Mouse (Mus musculus) B cell, adult 62 days (primary cell): ENCODE data around the gene Cd300ld3. TPM values are rescaled to one million over a fixed set of nuclear protein-coding genes. Genes with fewer than 3 reads are reported as not detected.

Experiments
- total RNA-seq: library from RNA; stranded (reverse); gene quantifications from 4 replicates; pipeline ENCODE4 v1.2.4, GENCODE M21; 2023

The Cd300ld3 gene
- total RNA-seq: 1.2 TPM in 1 of 4 replicates, not detected in the others

DNA sequence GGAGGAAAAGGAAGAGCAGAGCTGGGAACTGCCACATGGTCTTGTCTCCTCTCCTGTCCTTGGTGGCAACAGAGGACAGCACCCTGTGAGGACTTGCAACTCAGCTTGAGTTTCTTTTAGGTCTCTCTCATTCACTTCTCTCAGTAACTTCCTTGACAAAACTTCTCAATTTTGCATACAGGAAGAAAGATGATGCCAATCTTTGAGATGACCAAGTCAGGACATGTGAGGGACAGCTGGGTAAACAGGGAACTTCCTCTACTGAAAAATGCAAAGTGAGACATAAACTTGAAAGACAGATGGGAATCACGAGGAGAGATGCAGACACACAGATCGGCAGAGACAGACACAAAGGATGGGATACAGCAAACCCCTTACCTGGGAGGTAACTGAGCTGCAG is at the start of gene Cd300ld3:
TSS of gene Cd300ld3 (minus strand) at position 151 of the 400 bp plus-strand sequence.

DNA sequence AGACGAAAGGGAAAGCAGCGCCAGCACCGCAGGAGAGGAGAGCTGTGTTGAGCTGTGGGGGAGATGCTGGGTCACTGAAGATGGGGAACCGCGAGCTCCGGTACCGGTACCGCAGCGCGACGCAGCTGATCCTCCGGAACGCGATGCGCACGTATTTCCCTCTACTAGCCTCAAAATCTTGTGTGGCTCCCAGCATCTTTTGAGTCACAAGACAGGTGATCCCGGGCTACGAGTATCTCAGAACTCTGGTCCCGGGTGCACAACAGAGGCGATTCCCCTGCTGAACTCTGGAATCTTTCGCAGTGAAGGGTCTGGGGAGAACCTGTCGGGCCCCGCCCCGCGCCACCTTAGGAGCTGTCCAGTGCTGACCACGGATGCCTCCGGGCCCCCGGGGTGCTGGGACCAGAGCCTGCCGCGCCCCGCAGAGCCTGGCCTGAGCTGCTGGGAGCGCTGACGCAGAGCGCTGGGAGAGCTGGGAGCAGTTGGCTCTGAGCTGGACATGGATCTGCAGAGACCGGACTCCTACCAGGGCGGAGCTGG is 43.2 kb upstream of the Cd300ld3 start, which contains the start of gene Rab37:
TSS of gene Rab37 (plus strand) at position 70 of the 540 bp plus-strand sequence.

DNA sequence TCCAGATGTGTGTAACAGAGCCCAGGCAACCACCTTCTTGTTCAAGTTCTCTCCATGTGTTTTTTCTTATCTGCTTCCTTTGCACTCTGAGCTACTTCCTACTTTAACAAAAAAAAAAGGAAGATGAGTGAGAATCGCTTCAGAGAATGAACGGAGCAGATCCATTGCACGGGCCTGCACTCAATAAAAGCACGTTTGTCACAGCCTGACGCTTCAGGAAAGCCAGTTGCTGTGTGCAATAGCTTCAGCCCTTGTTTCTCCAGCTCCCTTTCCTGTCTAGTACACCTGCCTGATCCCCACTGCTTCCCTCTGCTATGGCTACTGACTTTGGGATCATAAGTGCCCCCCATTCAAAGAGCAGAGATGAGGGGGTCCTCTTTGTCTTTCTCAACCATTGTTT is 13.9 kb upstream of the Cd300ld3 start, which contains the start of gene Cd300e:
TSS of gene Cd300e (minus strand) at position 101 of the 400 bp plus-strand sequence.

DNA sequence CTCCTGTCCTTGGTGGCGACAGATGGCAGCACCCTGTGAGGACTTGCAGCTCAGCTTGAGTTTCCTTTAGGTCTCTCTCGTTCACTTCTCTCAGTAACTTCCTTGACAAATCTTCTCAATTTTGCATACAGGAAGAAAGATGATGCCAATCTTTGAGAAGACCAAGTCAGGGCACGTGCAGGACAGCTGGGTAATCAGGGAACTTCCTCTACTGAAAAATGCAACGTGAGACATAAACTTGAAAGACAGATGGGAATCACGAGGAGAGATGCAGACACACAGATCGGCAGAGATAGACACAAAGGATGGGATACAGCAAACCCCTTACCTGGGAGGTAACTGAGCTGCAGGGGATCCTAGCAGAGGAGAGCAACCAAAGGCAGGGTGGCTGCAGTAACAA is 10.5 kb downstream of the Cd300ld3 start, which contains the start of gene Cd300ld5:
TSS of gene Cd300ld5 (minus strand) at position 101 of the 400 bp plus-strand sequence.

DNA sequence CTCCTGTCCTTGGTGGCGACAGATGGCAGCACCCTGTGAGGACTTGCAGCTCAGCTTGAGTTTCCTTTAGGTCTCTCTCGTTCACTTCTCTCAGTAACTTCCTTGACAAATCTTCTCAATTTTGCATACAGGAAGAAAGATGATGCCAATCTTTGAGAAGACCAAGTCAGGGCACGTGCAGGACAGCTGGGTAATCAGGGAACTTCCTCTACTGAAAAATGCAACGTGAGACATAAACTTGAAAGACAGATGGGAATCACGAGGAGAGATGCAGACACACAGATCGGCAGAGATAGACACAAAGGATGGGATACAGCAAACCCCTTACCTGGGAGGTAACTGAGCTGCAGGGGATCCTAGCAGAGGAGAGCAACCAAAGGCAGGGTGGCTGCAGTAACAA is 21.3 kb downstream of the Cd300ld3 start, which contains the start of gene Cd300ld4:
TSS of gene Cd300ld4 (minus strand) at position 101 of the 400 bp plus-strand sequence.

DNA sequence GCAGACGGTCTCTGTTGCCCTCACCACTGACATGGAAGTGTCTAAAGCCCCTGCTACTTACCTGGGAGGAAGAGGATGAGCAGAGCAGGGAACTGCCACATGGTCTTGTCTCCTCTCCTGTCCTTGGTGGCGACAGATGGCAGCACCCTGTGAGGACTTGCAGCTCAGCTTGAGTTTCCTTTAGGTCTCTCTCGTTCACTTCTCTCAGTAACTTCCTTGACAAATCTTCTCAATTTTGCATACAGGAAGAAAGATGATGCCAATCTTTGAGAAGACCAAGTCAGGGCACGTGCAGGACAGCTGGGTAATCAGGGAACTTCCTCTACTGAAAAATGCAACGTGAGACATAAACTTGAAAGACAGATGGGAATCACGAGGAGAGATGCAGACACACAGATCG is 32.1 kb downstream of the Cd300ld3 start, which contains the start of gene Cd300ld2:
TSS of gene Cd300ld2 (minus strand) at position 101 of the 400 bp plus-strand sequence.

DNA sequence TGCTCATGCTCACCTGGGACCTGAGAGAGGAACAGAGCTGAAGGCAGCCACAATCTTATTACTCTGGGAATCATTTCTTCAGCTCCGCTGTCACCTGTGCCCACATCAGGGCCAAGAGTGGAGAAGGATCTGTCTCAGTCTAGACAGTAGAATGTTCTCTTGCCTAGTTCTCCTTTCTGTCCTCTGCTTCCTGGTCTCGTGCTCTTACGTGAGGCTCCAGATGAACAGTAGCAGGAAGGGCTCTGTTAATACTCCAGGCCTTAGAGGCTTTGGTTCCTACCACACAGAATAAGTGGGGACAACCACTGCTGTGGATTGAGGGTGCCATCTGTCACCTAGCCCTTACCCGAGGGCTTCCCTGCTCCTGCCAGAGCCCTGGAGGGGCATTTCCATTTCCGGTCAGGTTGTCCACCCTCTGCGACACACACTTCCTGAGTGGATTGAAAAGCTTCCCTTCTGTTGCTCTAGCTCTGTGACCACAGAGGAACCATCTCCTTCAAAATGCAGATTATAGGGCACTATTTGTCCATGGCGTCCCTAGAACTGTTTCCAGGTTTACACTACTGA is 46.7 kb downstream of the Cd300ld3 start, which contains the start of gene Cd300c2:
TSS of gene Cd300c2 (minus strand) at position 407 of the 567 bp plus-strand sequence.

Other genes with a start within 250 kb of the Cd300ld3 start
- not detected in 4 replicates for gene Gpr142, start 249.5 kb downstream of the Cd300ld3 start, total RNA-seq
- 0.19 to 1.4 TPM (median 0.21 TPM) in 3 of 4 replicates, not detected in the other for gene Gprc5c, start 197.3 kb downstream of the Cd300ld3 start, total RNA-seq
- 0.63 to 0.91 TPM (median 0.76 TPM) in 4 replicates for gene Cd300a, start 158.4 kb downstream of the Cd300ld3 start, total RNA-seq
- gene Cd300lb, start 114.0 kb downstream of the Cd300ld3 start, total RNA-seq: not detected in 4 replicates
- not detected in 4 replicates for gene Cd300c, start 79.3 kb downstream of the Cd300ld3 start, total RNA-seq
- 0.36 to 0.66 TPM (median 0.46 TPM) in 4 replicates for gene Cd300ld, start 58.5 kb downstream of the Cd300ld3 start, total RNA-seq
- gene Cd300c2, start 46.5 kb downstream of the Cd300ld3 start, total RNA-seq: 0.66 to 1.5 TPM (median 1.0 TPM) in 4 replicates
- not detected in 4 replicates for gene Cd300ld2, start 32.2 kb downstream of the Cd300ld3 start, total RNA-seq
- not detected in 4 replicates for gene Cd300ld4, start 21.4 kb downstream of the Cd300ld3 start, total RNA-seq
- gene Cd300ld5, start 10.6 kb downstream of the Cd300ld3 start, total RNA-seq: not detected in 4 replicates
- gene Cd300e, start 13.8 kb upstream of the Cd300ld3 start, total RNA-seq: 0.37 to 0.78 TPM (median 0.63 TPM) in 4 replicates
- gene Rab37, start 43.0 kb upstream of the Cd300ld3 start, total RNA-seq: 4.9 to 8.0 TPM (median 7.2 TPM) in 4 replicates
- 7.2 to 10.4 TPM (median 8.8 TPM) in 4 replicates for gene Cd300lf, start 85.6 kb upstream of the Cd300ld3 start, total RNA-seq
- gene Slc9a3r1, start 114.9 kb upstream of the Cd300ld3 start, total RNA-seq: 74.3 to 78.2 TPM (median 77.2 TPM) in 4 replicates
- gene Tmem104, start 139.1 kb upstream of the Cd300ld3 start, total RNA-seq: 9.3 to 19.2 TPM (median 15.9 TPM) in 4 replicates
- gene Nat9, start 139.4 kb upstream of the Cd300ld3 start, total RNA-seq: 12.5 to 18.4 TPM (median 14.7 TPM) in 4 replicates
- gene Grin2c, start 218.8 kb upstream of the Cd300ld3 start, total RNA-seq: not detected in 4 replicates
- 16.7 to 19.8 TPM (median 18.0 TPM) in 4 replicates for gene Fdxr, start 228.6 kb upstream of the Cd300ld3 start, total RNA-seq
- 0.16 to 0.24 TPM in 2 of 4 replicates, not detected in the others for gene Fads6, start 249.3 kb upstream of the Cd300ld3 start, total RNA-seq